Mouse (Mus musculus) ovary, adult 2 months (tissue): ENCODE measurements around the gene Acot5. TPM values are rescaled to one million over a fixed set of nuclear protein-coding genes. Genes with fewer than 3 reads are reported as not detected.

Experiments used
- polyA plus RNA-seq: library from polyadenylated mRNA; depleted of rRNA; stranded (reverse); fragments of >200 nt; gene quantifications from 2 replicates; pipeline ENCODE4 v1.2.3, GENCODE M21; 2012; rRNA removed

Gene Acot5
- polyA plus RNA-seq = 0.43 and 1.1 TPM in 2 replicates

DNA sequence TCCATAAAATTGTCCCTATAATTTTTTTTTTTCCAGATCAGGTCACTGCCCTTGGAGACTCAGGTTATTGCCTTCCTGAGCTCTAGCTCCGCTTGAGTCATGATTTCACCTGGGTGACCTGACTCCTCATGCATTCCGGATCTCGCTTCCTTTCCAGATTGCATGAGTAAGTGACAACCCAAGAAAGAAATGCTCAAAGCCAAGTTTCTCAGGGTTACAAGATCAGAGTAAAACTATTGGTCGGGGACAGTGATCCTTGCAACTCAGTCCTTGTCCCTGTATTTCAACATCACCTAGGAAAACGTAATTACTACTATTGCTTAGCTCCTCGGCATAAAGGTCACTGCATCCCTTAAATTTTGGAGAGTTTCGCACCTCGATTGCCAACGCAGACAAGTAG, at the start of gene Acot5:
Gene Acot5 (plus strand): TSS at position 340 of the 400 bp plus-strand sequence.

DNA sequence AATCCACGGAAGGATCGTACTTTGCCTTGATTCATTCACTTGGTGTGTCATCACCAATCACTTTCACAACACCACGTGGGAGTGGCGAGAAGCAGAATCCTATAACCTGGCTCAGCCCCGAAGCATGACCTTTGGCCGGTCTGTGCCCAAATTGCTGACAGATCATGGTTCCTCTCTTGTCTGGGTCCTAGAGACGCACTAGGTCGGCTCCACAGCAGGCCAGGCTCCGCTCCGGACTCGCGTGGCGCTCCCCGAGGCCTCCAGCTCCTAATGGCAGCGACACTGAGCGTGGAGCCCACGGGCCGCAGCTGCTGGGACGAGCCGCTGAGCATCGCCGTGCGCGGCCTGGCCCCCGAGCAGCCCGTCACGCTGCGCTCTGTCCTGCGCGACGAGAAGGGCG, 30.9 kb upstream of the Acot5 start, which contains the start of gene Acot4:
Gene Acot4 (plus strand): TSS at position 139 of the 400 bp plus-strand sequence.

DNA sequence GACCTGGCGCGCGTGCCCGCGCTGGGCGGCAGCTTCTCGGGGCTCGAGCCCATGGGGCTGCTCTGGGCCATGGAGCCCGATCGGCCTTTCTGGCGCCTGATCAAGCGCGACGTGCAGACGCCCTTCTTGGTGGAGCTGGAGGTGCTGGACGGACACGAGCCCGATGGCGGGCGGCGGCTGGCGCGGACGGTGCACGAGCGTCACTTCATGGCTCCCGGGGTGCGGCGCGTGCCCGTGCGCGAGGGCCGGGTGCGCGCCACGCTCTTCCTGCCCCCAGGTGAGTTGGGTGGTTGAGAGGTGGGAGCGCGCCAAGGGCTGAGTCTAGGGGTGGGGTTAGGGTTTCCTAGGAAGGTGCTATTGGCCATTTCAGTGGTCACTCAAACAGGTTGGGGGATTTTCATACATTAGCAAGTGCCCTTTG, 30.4 kb upstream of the Acot5 start, which contains the start of gene Gm49366:
Gene Gm49366 (plus strand): TSS at position 245 of the 421 bp plus-strand sequence.

DNA sequence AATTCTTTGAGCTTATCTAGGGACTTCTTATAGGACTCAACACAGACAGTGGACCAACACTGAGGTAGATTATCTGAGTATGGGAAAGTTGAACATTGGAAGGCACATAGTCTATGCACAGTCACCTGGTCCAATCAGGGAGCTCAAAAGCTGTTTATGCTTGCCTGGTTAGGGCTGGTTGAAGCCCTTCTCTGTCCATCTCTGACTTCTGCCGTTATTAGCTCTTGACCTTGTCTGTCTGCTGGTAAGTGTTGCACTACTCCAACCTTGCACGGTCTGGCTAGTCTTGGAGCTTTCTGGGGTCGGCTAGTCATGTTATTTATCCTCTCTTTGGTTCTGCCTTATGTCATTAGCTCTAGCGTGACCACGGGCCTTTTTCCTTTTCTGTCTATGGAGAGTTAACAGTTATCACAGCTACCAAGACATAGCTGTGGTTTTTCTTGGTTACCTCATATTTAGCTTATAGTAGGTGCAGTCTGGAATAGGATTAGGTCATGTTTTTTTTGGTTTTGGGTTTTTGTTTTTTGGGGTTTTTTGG, 17.1 kb upstream of the Acot5 start, which contains the start of gene Acot3:
Gene Acot3 (plus strand): TSS at position 208 of the 538 bp plus-strand sequence.

DNA sequence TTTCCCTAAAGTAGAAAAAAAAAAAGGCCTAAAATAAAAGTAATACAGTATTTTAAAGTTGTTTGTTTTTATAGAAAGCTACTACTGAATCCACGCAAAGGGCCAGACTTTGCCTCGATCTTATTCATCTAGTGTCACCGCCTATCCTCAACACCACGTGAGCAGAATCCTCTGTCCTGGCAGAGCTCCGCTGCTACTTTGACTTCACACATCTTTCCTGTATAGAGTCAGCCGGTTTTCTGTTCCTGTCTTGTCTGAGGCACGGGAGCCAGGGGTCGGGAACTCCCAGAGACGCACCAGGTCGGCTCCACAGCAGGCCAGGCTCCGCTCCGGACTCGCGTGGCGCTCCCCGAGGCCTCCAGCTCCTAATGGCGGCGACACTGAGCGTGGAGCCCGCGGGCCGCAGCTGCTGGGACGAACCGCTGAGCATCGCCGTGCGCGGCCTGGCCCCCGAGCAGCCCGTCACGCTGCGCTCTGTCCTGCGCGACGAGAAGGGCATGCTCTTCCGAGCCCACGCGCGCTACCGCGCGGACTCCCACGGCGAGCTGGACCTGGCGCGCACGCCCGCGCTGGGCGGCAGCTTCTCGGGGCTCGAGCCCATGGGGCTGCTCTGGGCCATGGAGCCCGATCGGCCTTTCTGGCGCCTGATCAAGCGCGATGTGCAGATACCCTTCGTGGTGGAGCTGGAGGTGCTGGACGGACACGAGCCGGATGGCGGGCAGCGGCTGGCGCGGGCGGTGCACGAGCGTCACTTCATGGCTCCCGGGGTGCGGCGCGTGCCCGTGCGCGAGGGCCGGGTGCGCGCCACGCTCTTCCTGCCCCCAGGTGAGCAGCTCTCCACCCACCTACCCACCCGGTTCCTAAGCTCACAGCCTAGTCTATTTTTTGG, 31.7 kb downstream of the Acot5 start, which contains the start of gene Acot6:
Gene Acot6 (plus strand): TSS at position 51 of the 889 bp plus-strand sequence.

DNA sequence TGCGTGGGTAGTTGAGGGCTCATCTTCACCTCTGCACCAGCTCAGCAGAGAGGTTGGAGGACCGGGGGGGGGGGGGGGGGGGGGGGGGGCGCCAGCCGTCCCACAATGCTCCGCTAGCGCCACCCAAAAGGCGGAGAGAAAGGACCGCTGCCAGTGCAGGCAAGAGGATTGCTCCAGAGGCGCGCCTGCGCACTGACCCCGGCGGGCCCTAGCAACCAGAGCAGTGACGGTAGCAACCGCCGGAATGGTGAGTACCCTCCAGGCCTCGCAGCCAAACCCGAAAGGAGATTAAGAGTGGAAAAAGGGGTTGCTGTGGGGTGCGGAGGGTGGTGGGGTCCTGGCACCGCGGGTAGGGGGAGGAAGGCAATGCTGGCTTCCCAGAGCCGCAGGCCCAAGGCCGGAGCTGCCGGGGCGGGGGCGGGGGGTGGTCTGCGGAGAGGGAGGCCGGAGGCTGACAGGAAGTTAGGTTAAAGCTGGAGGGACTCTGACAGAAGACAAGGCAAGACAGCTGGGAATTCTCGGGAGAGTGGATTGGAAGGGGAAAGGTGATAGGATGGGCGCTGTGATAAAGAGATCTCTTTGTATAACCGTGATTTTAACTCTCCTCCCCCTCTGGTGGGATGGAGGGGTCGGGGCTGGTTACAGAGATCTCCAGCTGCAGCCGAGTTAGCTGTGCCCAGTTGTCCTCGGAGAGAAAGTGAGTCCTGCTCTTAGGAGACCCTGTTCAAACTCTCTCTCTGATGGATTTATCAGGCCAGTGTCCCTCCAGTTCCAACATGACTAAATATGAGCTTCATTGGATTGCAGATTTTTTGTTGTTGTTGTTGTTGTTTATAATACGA, 45.2 kb downstream of the Acot5 start, which contains the start of gene Dnal1:
Gene Dnal1 (plus strand): TSS at position 214 of the 842 bp plus-strand sequence.

Other genes with a start within 250 kb of the Acot5 start
- 71.9 and 86.5 TPM in 2 replicates for gene Numb, start 147.4 kb upstream of the Acot5 start, polyA plus RNA-seq
- gene Riox1, start 118.7 kb upstream of the Acot5 start, polyA plus RNA-seq = 30.3 and 43.9 TPM in 2 replicates
- gene Heatr4, start 84.5 kb upstream of the Acot5 start, polyA plus RNA-seq = 0.10 and 0.17 TPM in 2 replicates
- gene Acot2, start 81.5 kb upstream of the Acot5 start, polyA plus RNA-seq = 29.5 and 34.1 TPM in 2 replicates
- gene Acot1, start 59.8 kb upstream of the Acot5 start, polyA plus RNA-seq = 47.4 and 72.4 TPM in 2 replicates
- gene Acot4, start 30.9 kb upstream of the Acot5 start, polyA plus RNA-seq = 0.85 and 1.4 TPM in 2 replicates
- not detected in 2 replicates for gene Gm49366, start 30.4 kb upstream of the Acot5 start, polyA plus RNA-seq
- gene Acot3, start 17.2 kb upstream of the Acot5 start, polyA plus RNA-seq = 0.63 TPM in 2 replicates
- gene Acot6, start 31.3 kb downstream of the Acot5 start, polyA plus RNA-seq = 6.7 and 8.8 TPM in 2 replicates
- 5.1 and 5.3 TPM in 2 replicates for gene Dnal1, start 45.0 kb downstream of the Acot5 start, polyA plus RNA-seq
- gene Pnma1, start 79.2 kb downstream of the Acot5 start, polyA plus RNA-seq = 0.70 and 0.77 TPM in 2 replicates
- 14.0 and 15.7 TPM in 2 replicates for gene Elmsan1, start 149.6 kb downstream of the Acot5 start, polyA plus RNA-seq
- 5.3 and 6.0 TPM in 2 replicates for gene Ptgr2, start 215.9 kb downstream of the Acot5 start, polyA plus RNA-seq
- 25.1 and 28.1 TPM in 2 replicates for gene Zfp410, start 247.5 kb downstream of the Acot5 start, polyA plus RNA-seq